Mouse (Mus musculus): ENCODE measurements around the gene Swap70.

Swap70 gene

GRCm38 (mm10) chr7:110313392-110314055 is 92.0 kb downstream of the Swap70 start:
- DNase-seq = no peak

GRCm38 (mm10) chr7:110314401-110314890 is 92.9 kb downstream of the Swap70 start:
- peak; percentile 48 for DNase-seq

DNA sequence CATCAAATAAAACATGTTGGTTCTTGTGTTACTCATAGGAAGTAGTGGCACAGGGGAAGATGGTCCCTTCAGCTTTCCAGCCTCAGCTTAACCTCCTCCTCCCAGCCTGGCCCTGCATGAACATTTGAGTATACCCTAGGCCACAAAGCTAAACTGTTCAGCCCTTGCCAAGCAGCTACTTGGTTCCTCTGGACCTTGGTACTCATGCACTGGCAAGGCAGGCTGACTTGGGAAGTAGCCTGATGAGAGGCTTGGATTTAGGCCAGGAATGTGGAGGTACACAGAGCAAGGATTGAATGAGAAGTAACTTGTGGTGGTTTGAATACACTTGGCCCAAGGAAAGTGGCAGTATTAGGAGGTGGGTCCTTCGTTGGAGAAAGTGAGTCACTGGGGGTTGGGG is 93.8 kb downstream of the Swap70 start:
- DNase-seq = no peak

GRCm38 (mm10) chr7:110317412-110317811 is 95.9 kb downstream of the Swap70 start:
- no peak for DNase-seq

- DNase-seq = no peak
These were observed 97.5 kb downstream of the Swap70 start for GRCm38 (mm10) chr7:110318971-110319519.

DNA sequence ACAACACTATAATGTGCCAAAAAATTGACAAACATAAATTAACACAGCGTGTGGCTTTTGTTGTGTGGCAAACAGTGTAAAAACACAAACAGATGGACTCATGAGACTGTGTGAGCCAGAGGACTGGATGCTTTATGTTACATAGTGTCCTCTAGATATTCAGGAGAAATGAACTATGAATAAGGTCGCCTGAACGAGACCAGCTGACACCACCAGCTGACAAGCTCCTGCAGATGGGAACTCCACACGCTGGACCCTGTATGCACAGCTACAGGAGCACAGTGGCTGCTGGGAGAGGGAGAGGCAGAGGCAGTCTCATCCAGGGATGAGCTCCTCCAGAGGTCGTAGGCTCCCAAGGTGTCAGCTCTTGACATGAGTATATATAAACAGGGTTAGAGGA is 99.6 kb downstream of the Swap70 start:
- DNase-seq = no peak

- DNase-seq = no peak
These were observed 103.3 kb downstream of the Swap70 start for GRCm38 (mm10) chr7:110324852-110325251.

GRCm38 (mm10) chr7:110325381-110326110 is 104.0 kb downstream of the Swap70 start:
- no peak for DNase-seq
